Mouse (Mus musculus) thymus, adult 2 months (tissue): ENCODE measurements around the gene Gm20388.

Source experiments
- CTCF ChIP-seq: fragments of 200-500 bp; IDR thresholded peaks from 2 replicates; pipeline ENCODE4 v1.5.1; 2012; ENCODE audit warnings: mild to moderate bottlenecking, control low read depth, low read length, moderate library complexity, borderline replicate concordance; ENCODE audit not compliant: control insufficient read depth, poor library complexity, insufficient read depth; ENCODE audit errors: extremely low read depth
- POLR2A ChIP-seq: fragments of 200-500 bp; IDR thresholded peaks from 2 replicates; pipeline ENCODE4 v1.6.1; 2012; ENCODE audit warnings: mild to moderate bottlenecking, low read length, control low read depth, moderate library complexity; ENCODE audit not compliant: control insufficient read depth, poor library complexity, insufficient read depth; ENCODE audit errors: extremely low read depth

- TF ChIP-seq CTCF: no peak
- TF ChIP-seq POLR2A: no peak
These were observed 2263.7 kb downstream of the Gm20388 start for GRCm38 (mm10) chr8:122174133-122174930.
